Mouse (Mus musculus): ENCODE results near the gene Ryr1. TPM values are rescaled to one million over a fixed set of nuclear protein-coding genes. Genes with fewer than 3 reads are reported as not detected.

Gene Ryr1
- 1.7 and 2.2 TPM in 2 replicates for polyA plus RNA-seq (2021; fragmentation: Nextera tagmentation)
- long read RNA-seq, experiment 1, partial matches to known transcripts, result 19 of 22 reads
- long read RNA-seq, experiment 1, other reads (novel, unspliced or antisense), result 3 of 22 reads
- long read RNA-seq, experiment 2, partial matches to known transcripts, result 2 of 4 reads
- long read RNA-seq, experiment 2, other reads (novel, unspliced or antisense), result 0 of 4 reads

GRCm38 (mm10) chr7:29124970-29125369 is at the start of gene Ryr1:
Gene Ryr1, minus strand, starts transcription at chr7:29125179.

GRCm38 (mm10) chr7:29170066-29170754 is 45.2 kb upstream of the Ryr1 start, which contains the start of the genes Ggn and Spred3:
Gene Ggn, plus strand, starts transcription at chr7:29170210.
Gene Spred3, minus strand, starts transcription at chr7:29170411.

GRCm38 (mm10) chr7:29155838-29156782 is 31.1 kb upstream of the Ryr1 start, which contains the start of gene Fam98c:
Gene Fam98c, minus strand, starts transcription at chr7:29156234.

GRCm38 (mm10) chr7:29134693-29135386 is 9.9 kb upstream of the Ryr1 start, which contains the start of gene Rasgrp4:
Gene Rasgrp4, plus strand, starts transcription at chr7:29134851.

GRCm38 (mm10) chr7:28981651-28982273 is 143.2 kb downstream of the Ryr1 start, which contains the start of the genes Eif3k and Map4k1:
Gene Eif3k, minus strand, starts transcription at chr7:28981864.
Gene Map4k1, plus strand, starts transcription at chr7:28982050.

GRCm38 (mm10) chr7:28961927-28962670 is 162.9 kb downstream of the Ryr1 start, which contains the start of gene Actn4:
Gene Actn4, minus strand, starts transcription at chr7:28962340.

Other genes with a start within 250 kb of the Ryr1 start
- gene Capn12, start 243.8 kb downstream of the Ryr1 start, polyA plus RNA-seq (2021; fragmentation: Nextera tagmentation), result 0.60 and 0.75 TPM in 2 replicates
- gene Actn4, start 162.8 kb downstream of the Ryr1 start, polyA plus RNA-seq (2021; fragmentation: Nextera tagmentation), result 107 and 111 TPM in 2 replicates
- gene Eif3k, start 143.3 kb downstream of the Ryr1 start, polyA plus RNA-seq (2021; fragmentation: Nextera tagmentation), result 507 and 624 TPM in 2 replicates
- 0.71 and 0.85 TPM in 2 replicates for gene Map4k1, start 143.1 kb downstream of the Ryr1 start, polyA plus RNA-seq (2021; fragmentation: Nextera tagmentation)
- 0.13 and 0.20 TPM in 2 replicates for gene Rasgrp4, start 9.7 kb upstream of the Ryr1 start, polyA plus RNA-seq (2021; fragmentation: Nextera tagmentation)
- 77.8 and 81.1 TPM in 2 replicates for gene Fam98c, start 31.1 kb upstream of the Ryr1 start, polyA plus RNA-seq (2021; fragmentation: Nextera tagmentation)
- 0.12 and 0.33 TPM in 2 replicates for gene Ggn, start 45.0 kb upstream of the Ryr1 start, polyA plus RNA-seq (2021; fragmentation: Nextera tagmentation)
- gene Spred3, start 45.2 kb upstream of the Ryr1 start, polyA plus RNA-seq (2021; fragmentation: Nextera tagmentation), result 1.7 and 5.1 TPM in 2 replicates
- 246 and 266 TPM in 2 replicates for gene Psmd8, start 55.5 kb upstream of the Ryr1 start, polyA plus RNA-seq (2021; fragmentation: Nextera tagmentation)
- not detected in 2 replicates for gene Catsperg1, start 88.9 kb upstream of the Ryr1 start, polyA plus RNA-seq (2021; fragmentation: Nextera tagmentation)
- gene Kcnk6, start 107.3 kb upstream of the Ryr1 start, polyA plus RNA-seq (2021; fragmentation: Nextera tagmentation), result 0.69 and 1.1 TPM in 2 replicates
- gene Yif1b, start 113.2 kb upstream of the Ryr1 start, polyA plus RNA-seq (2021; fragmentation: Nextera tagmentation), result 129 and 148 TPM in 2 replicates
- 0.55 and 0.75 TPM in 2 replicates for gene 2200002D01Rik, start 123.3 kb upstream of the Ryr1 start, polyA plus RNA-seq (2021; fragmentation: Nextera tagmentation)
- gene Spint2, start 156.7 kb upstream of the Ryr1 start, polyA plus RNA-seq (2021; fragmentation: Nextera tagmentation), result 34.2 and 38.9 TPM in 2 replicates
- 16.2 and 21.0 TPM in 2 replicates for gene Ppp1r14a, start 164.1 kb upstream of the Ryr1 start, polyA plus RNA-seq (2021; fragmentation: Nextera tagmentation)
- 42.2 and 43.5 TPM in 2 replicates for gene Dpf1, start 178.8 kb upstream of the Ryr1 start, polyA plus RNA-seq (2021; fragmentation: Nextera tagmentation)